Mouse (Mus musculus): ENCODE data around the gene Kif1a.

The Kif1a gene

DNA sequence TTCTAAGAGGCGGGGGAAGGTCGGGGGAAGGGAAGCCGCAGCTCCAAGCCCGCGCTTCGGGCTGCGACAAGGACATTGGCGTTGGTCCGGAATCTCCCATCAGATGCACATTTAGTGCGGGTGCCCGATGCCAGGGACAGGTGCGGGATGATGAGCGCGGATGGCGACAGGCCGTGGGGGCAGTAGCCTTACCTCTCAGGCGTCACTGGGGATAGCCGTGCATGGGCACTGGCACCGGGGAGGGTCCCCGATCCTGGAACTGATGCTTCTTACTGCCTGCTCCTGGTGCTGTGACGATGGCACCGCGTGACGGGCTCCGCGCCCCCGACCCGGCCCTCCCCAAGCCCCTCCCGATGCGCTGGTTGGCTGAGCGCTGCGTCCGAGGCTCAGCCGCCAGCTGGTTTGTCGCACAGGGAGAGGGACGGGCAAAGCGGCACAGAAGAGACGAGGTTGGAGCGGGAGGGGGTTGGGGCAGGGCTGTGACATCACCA, at the start of gene Kif1a:
TSS of gene Kif1a (minus strand) at position 381 of the 491 bp plus-strand sequence.
- DNase-seq (ENCODE audit: low spot score), result no peak

DNA sequence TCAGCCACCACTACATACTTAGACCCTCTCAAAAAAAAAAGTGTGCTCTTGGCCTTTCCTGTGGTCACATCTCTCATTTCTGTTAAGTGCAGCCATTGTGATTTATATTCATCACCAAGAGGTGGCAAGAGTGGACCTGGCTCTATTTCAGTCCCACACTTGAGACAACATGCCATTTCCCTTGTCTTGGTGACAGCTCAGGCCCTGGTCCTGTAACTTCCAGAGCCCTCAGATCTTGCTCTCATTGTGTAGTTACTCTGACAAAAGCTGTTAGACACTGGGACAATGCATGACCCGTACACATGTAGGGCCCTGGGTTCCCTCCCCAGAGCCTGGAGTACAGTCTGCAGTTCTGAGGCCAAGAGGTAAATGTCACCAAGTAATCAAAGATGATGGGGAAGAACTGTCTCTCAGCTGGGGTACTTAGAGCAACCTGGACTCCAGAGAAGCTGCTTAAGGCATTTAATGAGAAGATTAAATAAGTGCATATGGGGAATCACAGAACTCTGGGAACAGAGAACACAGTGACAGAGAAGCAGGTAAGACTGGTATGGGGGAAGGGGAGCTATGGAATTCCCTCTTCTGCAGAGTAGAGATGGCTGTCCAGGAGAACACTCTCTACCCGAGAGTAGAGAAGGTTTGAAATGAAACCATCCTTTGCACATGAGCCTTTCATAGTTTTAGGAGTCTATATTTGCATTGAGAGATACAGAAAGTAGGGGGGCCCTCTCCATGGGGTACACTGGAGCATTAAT, 49.3 kb upstream of the Kif1a start:
- peak; percentile 36 for DNase-seq (ENCODE audit: low spot score)

DNA sequence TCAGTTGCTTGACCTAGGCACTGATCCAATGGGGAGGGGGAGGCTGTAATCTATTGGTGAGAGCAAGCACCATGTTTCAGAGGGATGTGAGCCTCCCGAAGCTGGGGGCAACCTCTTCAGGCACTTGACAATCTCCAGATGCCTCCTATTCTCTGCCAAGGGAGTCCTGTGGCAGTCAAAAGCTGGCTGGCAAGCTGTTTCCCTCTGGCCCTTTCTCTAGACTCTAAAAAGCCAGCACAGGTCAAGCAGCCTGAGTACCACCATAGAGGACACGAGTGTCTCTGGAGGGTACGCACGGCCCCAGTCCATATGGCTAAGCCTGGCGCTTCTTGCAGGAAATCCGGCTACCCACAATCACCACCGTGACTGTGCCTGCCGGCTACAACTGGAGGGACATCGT, 42.4 kb upstream of the Kif1a start:
- DNase-seq (ENCODE audit: low spot score), result no peak

DNA sequence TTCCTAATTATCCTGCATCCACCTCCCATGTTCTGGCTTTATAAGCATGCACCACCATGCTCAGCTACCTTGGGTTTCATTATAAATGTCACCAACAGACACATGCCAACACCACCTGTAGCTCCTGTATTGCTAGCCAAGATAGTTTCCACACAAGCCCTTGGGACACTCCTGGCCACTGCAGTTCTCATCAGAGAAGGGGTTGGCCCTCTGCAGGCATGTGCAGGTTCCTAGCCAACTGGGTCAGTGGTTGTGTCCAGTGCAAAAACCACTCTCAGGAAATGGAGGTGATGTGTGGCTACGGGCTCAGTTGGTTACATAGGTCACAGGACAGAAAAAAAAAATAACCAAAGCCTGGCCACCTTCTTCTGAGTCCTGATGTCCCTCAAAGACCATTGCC, 41.1 kb upstream of the Kif1a start:
- DNase-seq (ENCODE audit: low spot score), result no peak

DNA sequence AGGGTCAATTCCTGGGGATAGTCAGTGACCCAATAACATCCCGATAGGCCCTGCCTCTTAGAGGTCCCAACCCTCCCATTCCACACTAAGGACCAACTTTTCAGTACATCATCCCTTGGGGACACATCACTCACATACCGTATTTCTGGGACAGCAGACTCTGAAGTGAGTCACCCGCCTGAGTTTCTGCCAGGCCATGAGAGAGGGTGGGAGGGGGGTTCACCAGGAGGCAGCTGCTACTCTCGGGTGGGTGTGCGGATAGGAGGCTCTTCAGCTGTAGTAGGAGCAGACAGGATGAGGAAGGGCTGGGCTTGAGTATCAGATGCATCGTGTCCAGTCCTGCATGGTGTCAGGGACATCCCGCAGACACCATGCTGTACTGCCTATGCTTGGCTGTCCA, 38.0 kb upstream of the Kif1a start:
- no peak for DNase-seq (ENCODE audit: low spot score)

DNA sequence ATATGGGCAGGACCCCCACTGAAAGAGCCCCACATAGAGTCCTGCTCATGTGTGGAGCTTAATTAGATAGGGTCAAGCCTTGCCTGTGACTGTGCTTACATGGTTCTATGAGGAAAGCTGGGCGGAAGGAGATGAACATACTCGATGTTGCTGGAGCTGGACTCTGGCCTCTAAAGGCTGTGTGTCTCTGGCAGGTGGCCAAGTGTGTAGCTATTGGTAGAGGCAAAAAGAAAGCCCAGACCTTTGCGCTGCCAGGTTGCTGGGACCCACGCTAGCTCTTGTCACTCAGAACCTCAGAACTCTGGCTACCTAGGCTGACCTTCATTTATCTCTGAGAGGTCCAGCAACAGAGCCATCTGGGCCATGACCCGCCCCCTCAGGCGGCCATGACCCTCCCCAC, 36.8 kb upstream of the Kif1a start:
- DNase-seq (ENCODE audit: low spot score), result no peak

DNA sequence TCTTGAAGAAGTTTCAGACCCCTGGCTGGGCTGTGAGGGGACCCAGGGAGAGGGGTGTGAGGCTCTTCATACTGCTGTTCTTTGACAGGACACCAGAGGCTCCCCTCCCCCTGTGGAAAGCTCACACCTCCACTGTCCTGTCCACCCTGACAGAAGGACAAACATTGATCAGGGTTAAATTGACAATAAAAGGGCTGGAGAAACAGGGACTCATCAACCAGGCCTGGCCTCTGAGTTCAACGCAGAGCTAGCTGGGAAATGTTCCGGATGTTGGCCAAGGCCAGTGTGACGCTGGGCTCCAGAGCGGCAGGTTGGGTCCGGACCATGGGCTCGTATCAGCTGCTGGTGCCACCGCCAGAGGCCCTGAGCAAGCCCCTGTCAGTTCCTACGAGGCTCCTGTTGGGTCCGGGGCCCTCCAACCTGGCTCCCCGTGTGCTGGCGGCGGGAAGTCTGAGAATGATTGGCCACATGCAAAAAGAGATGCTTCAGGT, 33.3 kb upstream of the Kif1a start, which contains the start of gene Agxt:
TSS of gene Agxt (plus strand) at position 205 of the 491 bp plus-strand sequence.
- DNase-seq (ENCODE audit: low spot score), result no peak

DNA sequence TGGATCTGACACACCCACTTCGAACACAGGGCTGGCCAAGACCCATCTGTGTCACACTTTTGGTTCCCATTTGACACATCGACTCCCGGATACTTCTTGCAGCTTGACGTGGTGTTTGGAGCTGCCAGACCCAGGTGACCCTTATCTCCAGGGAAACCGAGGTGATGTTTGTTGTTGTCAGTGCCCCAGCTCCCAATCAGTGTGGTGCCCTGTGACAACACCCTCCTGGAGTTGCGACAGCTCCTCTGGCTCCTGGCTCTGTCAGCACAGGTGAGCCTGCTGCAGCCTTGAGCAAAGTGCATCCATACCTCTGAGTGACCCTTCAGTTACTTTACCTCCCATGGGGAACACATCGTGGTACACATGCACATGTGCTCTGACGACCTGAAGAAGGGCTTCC, 30.9 kb upstream of the Kif1a start:
- no peak for DNase-seq (ENCODE audit: low spot score)

DNA sequence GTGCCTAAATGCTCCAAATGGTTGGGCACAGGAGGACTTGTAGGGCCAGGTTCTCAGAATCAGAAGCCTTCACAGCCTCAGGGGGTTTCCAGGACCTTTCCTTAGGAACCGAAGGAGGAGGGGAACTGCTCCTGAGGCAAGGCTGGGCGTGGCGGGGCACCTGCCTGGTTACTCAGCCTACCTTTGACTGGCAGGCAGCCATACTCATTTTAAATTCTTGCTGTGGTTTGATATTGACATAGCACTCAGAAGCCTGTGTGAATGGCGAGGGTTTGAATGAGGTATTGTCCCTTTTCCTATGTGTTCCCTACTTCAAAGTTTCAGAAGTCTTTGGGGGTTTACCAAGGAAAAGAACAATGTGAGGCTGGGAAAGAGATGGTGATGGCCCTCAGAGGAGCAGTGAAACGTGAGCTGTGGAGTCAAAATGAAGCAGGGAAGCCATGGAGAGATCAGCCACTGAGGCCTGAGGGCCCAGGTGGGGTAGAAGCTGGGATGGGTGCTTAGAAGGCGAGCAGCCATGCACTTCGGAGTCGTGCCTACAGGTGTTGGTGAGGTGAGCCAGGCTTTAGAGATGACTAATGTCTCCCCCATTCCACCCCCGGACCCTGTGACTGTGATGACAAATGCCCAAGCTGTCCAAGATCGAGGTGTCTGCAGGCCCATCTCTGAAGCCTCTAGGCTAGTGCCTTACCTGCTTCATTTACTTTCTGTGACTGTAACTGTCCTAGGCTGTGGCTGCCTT, 28.7 kb upstream of the Kif1a start:
- DNase-seq (ENCODE audit: low spot score), result peak; percentile 35

DNA sequence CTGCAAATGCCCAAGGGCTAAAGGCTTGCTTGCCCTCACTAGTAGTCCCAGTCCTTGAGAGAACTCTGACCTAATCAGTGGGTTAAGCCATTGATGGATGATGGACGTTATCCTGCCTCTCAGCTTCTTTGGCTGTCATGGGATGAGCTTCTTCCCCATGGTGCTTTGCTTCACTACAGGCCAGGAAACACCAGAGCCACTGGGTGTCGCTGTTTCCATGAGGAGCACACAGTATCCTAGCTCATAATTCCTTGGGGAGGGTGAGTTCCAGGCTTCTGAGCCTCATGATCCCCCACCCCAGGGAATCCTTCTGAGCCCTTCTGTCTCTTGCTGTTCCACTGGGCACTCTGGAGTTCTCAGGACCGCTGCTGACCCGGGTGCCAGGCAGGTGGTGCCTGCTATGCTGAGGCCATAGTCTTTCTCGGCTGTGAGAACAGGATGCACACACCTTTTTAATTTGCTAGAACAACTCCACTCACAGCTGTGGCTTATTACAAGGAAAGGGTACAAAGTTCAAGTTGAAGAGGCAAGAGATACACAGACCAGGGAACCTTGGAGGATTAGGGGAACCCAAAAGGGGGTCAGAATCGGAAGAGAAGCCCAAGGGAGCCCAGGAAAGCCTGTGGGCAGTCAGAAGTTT, 27.1 kb upstream of the Kif1a start:
- DNase-seq (ENCODE audit: low spot score), result peak; percentile 69

DNA sequence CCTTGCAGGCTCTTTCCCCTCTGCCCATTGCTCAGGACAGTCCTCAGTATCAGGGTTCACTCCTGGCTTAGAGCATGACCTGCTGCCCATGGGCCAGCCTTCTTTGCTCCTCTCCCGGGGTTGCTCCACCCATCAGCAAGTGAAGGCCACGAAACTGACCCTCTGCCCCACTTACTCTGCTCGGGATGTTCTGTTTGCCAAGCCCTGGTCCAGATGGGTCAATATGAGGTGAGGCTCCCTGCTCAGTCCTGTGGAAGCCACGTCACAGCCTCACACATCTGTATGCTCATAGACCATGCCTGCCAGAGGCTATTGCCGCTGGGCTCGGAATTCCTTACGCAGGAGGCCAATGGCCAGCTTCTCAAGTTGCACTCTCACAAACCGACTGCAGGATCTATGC, 26.5 kb upstream of the Kif1a start:
- DNase-seq (ENCODE audit: low spot score), result no peak

DNA sequence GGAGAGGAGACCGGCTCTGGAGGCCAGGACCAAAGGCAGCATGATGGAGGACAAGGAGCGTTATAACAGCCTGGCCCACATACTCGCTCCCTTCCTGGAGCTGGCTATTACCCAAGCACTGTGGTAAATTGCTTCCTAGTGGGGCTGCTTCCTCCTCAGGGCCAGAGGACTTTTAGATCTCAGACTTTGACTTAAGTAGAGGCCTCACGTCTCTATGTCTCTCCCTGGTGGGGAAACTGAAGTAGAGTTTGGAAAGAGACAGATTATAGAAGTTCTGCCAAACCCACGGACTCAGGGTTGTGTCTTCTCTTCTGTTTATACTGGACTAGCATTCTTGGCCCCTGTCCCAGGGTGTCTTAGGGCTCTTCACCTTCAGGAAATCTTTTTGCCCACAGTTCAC, 23.5 kb upstream of the Kif1a start:
- DNase-seq (ENCODE audit: low spot score), result no peak

DNA sequence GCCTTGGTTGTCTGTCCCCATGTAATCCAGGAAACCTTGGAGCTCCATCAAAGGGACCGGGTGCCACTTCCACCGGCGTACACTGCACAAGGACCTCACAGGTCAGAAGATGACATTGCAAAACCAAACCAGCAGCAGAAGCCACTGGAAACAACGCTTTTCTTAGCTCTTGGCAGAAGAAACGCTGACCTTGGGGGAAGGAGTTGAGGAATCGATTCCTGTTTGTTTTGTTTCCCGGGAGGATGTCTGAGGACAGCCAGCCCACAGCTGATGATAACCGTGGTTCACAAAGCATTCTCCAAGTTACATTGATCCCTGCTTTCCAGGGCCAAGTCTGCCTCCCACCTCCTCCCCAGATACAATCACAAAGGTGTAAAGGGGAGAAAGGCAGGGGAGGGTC, 22.3 kb upstream of the Kif1a start:
- no peak for DNase-seq (ENCODE audit: low spot score)

DNA sequence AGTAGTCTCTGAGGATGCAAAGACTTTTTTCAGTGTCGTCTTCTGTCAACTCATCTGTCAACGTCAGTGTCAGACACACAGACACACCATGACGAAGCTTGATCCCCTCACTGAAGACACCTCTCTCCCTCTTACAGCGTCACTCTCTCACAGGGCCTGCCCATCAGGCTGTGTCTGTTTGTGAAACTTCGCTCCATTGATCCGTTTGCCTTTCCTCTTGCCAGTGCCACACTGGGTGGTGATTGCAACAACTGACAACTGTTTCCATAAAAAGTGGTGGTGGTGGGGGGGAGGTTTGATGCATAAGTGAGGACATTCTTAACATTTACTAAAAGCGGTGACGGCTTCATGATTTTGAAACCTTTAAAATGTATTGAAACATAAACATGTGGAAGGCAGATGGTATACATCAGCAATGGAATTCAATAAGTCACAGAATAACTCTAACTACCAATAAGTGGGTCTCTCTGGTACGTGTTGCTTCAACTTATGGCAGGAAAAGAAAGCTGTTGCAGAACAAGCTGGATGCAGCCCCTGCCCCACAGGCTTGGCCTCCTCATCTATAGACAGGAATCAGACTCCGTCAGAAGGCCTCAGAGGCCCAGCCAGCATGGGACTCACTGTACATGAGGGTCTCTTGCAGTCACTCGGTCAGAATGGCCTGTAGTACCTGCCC, 21.6 kb upstream of the Kif1a start:
- DNase-seq (ENCODE audit: low spot score), result no peak

DNA sequence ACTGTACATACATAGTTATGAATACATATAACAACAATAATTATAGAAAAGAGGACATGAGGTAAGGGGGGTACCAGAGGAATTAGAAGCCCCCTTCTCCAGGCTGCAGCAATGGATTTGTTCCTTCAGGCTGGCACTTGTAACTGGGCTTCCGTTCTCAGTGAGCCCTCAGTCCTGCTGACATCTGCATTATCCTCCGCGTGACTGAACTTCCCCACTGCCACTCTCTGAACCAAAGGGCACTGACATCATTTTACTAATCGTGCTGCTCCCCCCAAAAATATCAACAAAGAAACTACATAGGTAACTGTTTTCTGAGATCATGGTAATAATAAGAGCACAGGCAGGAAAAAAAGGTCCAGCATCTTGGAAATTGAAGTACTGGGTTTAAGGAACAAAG, 17.1 kb upstream of the Kif1a start:
- no peak for DNase-seq (ENCODE audit: low spot score)

DNA sequence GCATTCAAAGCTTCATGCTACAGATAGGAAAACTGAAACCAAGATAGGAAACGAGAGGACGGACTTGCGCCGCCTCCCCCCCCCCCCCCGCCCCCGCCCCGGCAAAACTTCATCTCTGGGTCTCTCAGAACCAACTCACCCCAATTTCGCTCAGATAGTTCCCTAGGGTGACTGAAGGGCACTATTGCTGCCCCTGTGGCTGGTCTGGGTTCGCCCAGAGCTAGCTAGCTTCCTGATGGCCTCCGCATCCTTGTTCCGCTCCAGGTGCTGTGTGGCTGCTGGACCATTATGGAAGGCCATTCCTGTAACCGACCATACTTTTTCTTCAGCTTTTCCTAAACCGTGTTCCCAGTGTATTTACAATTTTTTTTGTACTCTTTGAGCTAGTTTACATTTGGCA, 13.7 kb upstream of the Kif1a start:
- no peak for DNase-seq (ENCODE audit: low spot score)

DNA sequence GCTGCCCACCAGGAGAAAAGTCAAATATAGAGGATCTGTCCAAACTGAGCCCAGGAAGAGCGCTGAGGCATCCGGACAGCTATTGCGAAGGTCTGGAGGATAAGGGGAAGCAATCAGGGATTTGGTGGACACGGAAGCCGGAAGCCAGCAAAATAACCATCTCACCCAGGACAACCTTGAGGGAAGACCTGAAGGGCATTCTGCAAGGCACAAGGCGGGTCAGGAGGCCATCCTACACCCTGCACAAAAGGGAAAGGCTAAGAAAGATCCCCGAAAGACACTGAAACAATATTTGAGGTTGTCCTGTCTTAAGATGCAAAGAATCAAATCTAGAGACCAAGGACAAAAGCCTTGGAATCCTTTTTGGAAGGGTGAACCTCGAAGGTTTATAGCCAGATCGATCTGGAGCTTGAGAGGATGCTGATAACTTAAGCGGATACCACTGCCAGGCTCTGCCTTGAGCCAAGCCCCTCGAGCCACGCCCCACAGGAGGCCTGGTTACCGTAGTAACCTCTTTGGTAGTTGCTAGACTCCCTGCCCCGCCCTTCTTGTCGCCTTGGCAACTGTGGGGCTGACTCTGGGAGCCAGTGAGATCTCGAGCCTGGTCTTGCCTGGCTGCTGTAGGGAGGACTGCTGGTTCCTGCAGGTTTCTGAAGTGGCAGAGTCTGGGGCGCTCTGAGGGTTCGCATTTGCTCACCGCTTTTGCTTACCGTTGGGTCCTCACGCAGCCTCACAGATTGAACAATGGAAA, 13.1 kb upstream of the Kif1a start:
- DNase-seq (ENCODE audit: low spot score), result peak; percentile 69

DNA sequence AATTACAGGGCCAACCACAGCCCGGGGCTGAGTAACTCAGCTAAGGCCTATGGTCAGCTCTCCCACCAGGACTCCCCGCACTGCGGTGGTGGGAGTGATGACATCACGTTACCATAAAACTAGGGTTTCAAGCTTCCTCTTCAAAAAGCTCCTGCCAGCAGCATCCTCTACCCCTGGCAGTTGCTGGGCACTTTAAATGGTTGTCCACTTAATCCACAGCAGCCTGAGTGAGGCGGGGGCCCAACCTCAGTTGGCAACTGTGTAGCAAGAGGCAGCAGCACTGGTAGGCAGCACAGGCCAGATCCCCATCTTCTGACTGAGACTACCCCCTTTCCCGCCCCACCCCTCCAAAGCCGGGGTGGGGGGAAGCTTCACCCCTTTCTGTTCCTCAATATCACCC, 949 bp upstream of the Kif1a start:
- no peak for DNase-seq (ENCODE audit: low spot score)

DNA sequence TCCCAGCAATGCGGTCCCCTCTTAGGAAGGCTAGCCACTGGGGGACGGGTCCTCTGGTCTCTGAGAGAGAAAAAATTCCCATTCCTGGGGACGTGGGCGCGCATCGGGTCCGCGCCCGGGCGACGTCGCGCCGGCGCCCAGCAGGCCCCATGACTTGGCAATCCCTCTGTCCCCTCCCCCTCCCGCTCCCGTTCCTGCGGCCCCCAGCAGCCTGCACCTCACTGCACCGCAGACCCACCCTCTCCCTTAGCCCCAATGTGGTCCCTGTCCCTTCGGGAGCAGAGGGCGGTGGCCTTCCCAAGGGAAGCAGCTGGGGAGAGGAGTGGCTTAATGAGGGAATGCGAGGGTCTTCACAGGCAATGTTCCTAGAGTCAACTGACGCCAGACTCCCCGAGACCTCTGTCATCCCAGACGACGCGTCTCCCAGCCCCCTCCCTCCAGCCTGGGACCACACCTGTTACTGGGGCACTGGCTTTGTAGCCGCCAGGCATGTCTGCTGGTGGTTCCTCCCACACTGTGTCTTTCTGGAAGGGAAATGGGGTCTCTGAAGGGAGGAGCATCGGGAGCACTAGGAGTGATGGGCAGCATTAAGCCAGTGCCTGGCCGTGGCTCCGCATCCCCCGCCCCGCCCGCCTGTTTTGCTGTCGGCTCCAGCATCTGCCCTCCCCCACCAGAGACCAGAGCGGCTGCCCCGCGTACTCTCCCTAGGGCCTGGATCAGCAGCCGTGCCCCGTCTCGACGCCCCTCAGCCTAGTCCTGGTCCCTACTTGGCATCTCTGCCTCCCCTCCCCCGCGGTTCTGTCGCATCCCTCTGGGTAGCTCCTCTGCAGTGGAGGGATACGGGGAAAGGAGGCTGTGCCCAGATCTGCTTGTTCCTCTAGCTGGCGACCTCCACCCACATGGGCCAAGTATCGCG, 917 bp downstream of the Kif1a start:
- DNase-seq (ENCODE audit: low spot score), result no peak

DNA sequence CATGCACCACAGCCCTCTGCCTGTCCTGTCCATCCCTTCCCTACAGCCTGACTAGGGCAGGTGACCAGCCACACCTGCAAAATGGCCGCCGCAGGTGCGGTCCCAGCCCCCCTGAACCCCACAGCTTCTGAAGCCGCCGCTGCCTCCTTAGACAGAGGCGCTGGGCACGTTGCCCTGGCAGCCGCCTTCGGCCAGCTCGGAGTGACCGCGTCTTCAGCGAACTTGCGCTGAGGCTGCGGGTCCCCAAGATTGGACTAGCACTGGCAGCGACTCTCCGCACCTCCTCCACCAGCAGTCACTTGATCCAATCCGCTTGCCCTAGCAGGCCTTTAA, 1.5 kb downstream of the Kif1a start:
- peak; percentile 13 for DNase-seq (ENCODE audit: low spot score)

DNA sequence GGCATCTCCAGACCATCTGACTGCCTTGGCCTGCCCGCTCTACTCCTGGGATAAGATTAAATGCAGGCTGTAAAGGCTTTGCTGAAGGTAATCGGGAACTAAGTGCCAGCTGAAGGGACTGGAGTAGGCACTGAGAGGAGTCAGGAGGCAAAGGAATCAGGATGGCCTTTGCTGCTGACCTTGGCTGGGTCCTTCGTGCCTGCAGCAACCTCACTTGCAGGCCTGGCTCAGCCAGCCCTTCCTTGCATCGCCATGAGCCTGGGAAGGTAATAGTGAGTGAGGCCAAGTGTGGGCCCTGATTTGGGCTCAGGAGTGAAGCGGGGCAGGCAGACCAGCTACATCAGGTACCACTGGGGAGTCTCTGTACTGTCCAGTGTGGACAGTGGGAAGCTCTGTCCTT, 2.8 kb downstream of the Kif1a start:
- no peak for DNase-seq (ENCODE audit: low spot score)
